ENCODE assay signal across 23 mouse cellular contexts in genomic region chr13:38539192-38539900, GRCm38 (mm10). TPM values are rescaled to one million over a fixed set of nuclear protein-coding genes. Genes with fewer than 3 reads are reported as not detected.
A peak's percentile ranks its signal among the peaks of the same experiment; 100 is the strongest.
DNase-seq lines count a peak whose midpoint lies in the region; ATAC-seq and TF ChIP-seq lines count a peak whose summit lies in the region.
"Had no signal": no experiment of that assay in that cellular context is flagged by ENCODE, and none has a peak within 500 bp of the region (broad histone marks: within the 10 kb centered on the region; RNA-seq: fewer than 3 reads in every experiment).

No protein-coding gene starts in this region.

- no peaks in the 10 kb centered on the region for H3K9me3 ChIP-seq in heart, embryonic 11.5 days (replicated peaks; ENCODE audit: control insufficient read depth, low read length)
- no peaks in the 10 kb centered on the region for H3K9me3 ChIP-seq in liver, postnatal 0 days (ENCODE audit: low read length)
- H3K9me3 ChIP-seq in liver, embryonic 12.5 days (replicated peaks): no peaks in the 10 kb centered on the region
- H3K9me3 ChIP-seq: embryonic facial prominence, embryonic 10.5 days; embryonic facial prominence, embryonic 12.5 days; forebrain, embryonic 13.5 days; forebrain, embryonic 15.5 days; G1E had no signal

- DNase-seq in heart, adult 11 months: peak; percentile 71
- no peak for DNase-seq in liver, postnatal 0 days
- peak; percentile 5 for DNase-seq in testis, postnatal 10 days (ENCODE audit: low spot score)
- DNase-seq in testis, postnatal 14 days (ENCODE audit: low spot score): no peak
- DNase-seq: adrenal gland, adult 8-10 months; adrenal gland, postnatal 14 days; adrenal gland, postnatal 36 days; B cell, adult 2 months; cerebellum, adult 11-12 months; cerebellum, adult 2 months; cerebellum, adult 9-10 months; cerebellum, postnatal 10 days; cerebellum, postnatal 25 days; forebrain, postnatal 0 days had no signal

- peak; percentile 75; the same call in 1 of the 2 replicates for TF ChIP-seq EP300 in liver, postnatal 0 days (IDR thresholded peaks at IDR 0.05; ENCODE audit: low read depth)

- no peak overlapping the region for H3K27ac ChIP-seq in heart, embryonic 11.5 days (ENCODE audit: low read depth, low read length)
- H3K27ac ChIP-seq in liver, postnatal 0 days (ENCODE audit: low read depth): 0 out of 2 replicates have a peak overlapping the region, but pooled peaks have one; percentile 23
- H3K27ac ChIP-seq in liver, embryonic 12.5 days: no peak overlapping the region
- H3K27ac ChIP-seq: embryonic facial prominence, embryonic 10.5 days; embryonic facial prominence, embryonic 12.5 days; forebrain, embryonic 13.5 days; forebrain, embryonic 15.5 days had no signal

- no peaks in the 10 kb centered on the region for H3K36me3 ChIP-seq in heart, embryonic 11.5 days (ENCODE audit: control insufficient read depth, insufficient read depth, low read length)
- H3K36me3 ChIP-seq in liver, postnatal 0 days (replicated peaks; ENCODE audit: insufficient read depth, low read length): no peaks in the 10 kb centered on the region
- no peaks in the 10 kb centered on the region for H3K36me3 ChIP-seq in liver, embryonic 12.5 days
- H3K36me3 ChIP-seq: embryonic facial prominence, embryonic 10.5 days; embryonic facial prominence, embryonic 12.5 days; forebrain, embryonic 15.5 days; G1E had no signal

- H3K4me3 ChIP-seq in heart, embryonic 11.5 days (ENCODE audit: low read depth, low read length): no peak overlapping the region
- no peak overlapping the region for H3K4me3 ChIP-seq in liver, postnatal 0 days (ENCODE audit: low read depth, low read length)
- no peak overlapping the region for H3K4me3 ChIP-seq in liver, embryonic 12.5 days
- H3K4me3 ChIP-seq: embryonic facial prominence, embryonic 10.5 days; embryonic facial prominence, embryonic 12.5 days; forebrain, embryonic 13.5 days; forebrain, embryonic 15.5 days had no signal

- no peak for TF ChIP-seq CTCF in liver, postnatal 0 days (IDR thresholded peaks at IDR 0.05; ENCODE audit: low read depth)

- no peak for ATAC-seq in heart, embryonic 11.5 days (replicated peaks; ENCODE audit: insufficient number of reproducible peaks, low FRiP score, low TSS enrichment)
- peak; percentile 67 for ATAC-seq in liver, postnatal 0 days
- no peak for ATAC-seq in liver, embryonic 12.5 days
- ATAC-seq: CD4-positive, CD25-positive, alpha-beta regulatory T cell, adult 4 months; forebrain, embryonic 13.5 days; forebrain, embryonic 15.5 days; forebrain, postnatal 0 days had no signal

- no peaks in the 10 kb centered on the region for H3K4me1 ChIP-seq in heart, embryonic 11.5 days (ENCODE audit: control insufficient read depth, insufficient read depth, low read length)
- H3K4me1 ChIP-seq in liver, postnatal 0 days (ENCODE audit: insufficient read depth): no peaks in the 10 kb centered on the region
- H3K4me1 ChIP-seq in liver, embryonic 12.5 days: no peaks in the 10 kb centered on the region
- H3K4me1 ChIP-seq: embryonic facial prominence, embryonic 12.5 days; forebrain, embryonic 15.5 days had no signal

- H3K4me2 ChIP-seq in heart, embryonic 11.5 days: no peak overlapping the region
- H3K4me2 ChIP-seq in liver, postnatal 0 days (ENCODE audit: low read depth, low read length): no peak overlapping the region
- H3K4me2 ChIP-seq in liver, embryonic 12.5 days: no peak overlapping the region
- H3K4me2 ChIP-seq: embryonic facial prominence, embryonic 12.5 days; forebrain, embryonic 13.5 days; forebrain, embryonic 15.5 days had no signal

- no peak overlapping the region for H3K9ac ChIP-seq in heart, embryonic 11.5 days (ENCODE audit: low read depth, low read length)
- H3K9ac ChIP-seq in liver, postnatal 0 days (replicated peaks): no peak overlapping the region
- no peak overlapping the region for H3K9ac ChIP-seq in liver, embryonic 12.5 days
- H3K9ac ChIP-seq: embryonic facial prominence, embryonic 12.5 days; forebrain, embryonic 13.5 days; forebrain, embryonic 15.5 days; forebrain, postnatal 0 days had no signal

- no peaks in the 10 kb centered on the region for H3K27me3 ChIP-seq in heart, embryonic 11.5 days (ENCODE audit: control insufficient read depth, insufficient read depth, low read length)
- H3K27me3 ChIP-seq in liver, postnatal 0 days (ENCODE audit: insufficient read depth, low read length): no peaks in the 10 kb centered on the region
- H3K27me3 ChIP-seq in liver, embryonic 12.5 days (replicated peaks): no peaks in the 10 kb centered on the region
- H3K27me3 ChIP-seq: CH12.LX; embryonic facial prominence, embryonic 12.5 days; forebrain, embryonic 13.5 days; forebrain, embryonic 15.5 days had no signal

- 81% methylated on average over 7 of the region's 7 CpGs for WGBS in heart, embryonic 11.5 days (ENCODE audit: insufficient replicate concordance)
- WGBS in liver, postnatal 0 days (ENCODE audit: insufficient replicate concordance): 75% methylated on average over 7 of the region's 7 CpGs
- 75% methylated on average over 7 of the region's 7 CpGs for WGBS in liver, embryonic 12.5 days (ENCODE audit: insufficient replicate concordance)

RNA-seq across cellular contexts. Expression of gene Txndc5, which starts 10.7 kb away (rescaled TPM):
- polyA plus RNA-seq in heart, embryonic 11.5 days (2014; fragmentation: Nextera tagmentation; extraction: Ambion mirVana): 205 and 250 TPM in 2 replicates
- polyA plus RNA-seq in liver, postnatal 0 days (2015; fragmentation: Nextera tagmentation; extraction: Ambion mirVana): 80.6 and 87.0 TPM in 2 replicates
- polyA plus RNA-seq in liver, embryonic 12.5 days (2016; fragmentation: Nextera tagmentation; extraction: Ambion mirVana): 102 and 104 TPM in 2 replicates

Comparison
In these comparisons a context has a peak if more than half of its experiments do, and no peak if none do; other contexts are left out.
1. DNase-seq: peak in heart, adult 11 months (single experiment) and testis, postnatal 10 days (single experiment); none in liver, postnatal 0 days (single experiment) and testis, postnatal 14 days (single experiment).